Mouse (Mus musculus): ENCODE data around the gene Fcgr1.
"Not testable (repeated sequence)": the region's sequence is repeated elsewhere in the genome, so short reads cannot be mapped to it uniquely, and the experiment has no call there.

Gene Fcgr1

GRCm38 (mm10) chr3:96293787-96294186 lies at the start of gene Fcgr1:
TSS of gene Fcgr1 (minus strand) at chr3:96293969.
- no peak for DNase-seq

DNA sequence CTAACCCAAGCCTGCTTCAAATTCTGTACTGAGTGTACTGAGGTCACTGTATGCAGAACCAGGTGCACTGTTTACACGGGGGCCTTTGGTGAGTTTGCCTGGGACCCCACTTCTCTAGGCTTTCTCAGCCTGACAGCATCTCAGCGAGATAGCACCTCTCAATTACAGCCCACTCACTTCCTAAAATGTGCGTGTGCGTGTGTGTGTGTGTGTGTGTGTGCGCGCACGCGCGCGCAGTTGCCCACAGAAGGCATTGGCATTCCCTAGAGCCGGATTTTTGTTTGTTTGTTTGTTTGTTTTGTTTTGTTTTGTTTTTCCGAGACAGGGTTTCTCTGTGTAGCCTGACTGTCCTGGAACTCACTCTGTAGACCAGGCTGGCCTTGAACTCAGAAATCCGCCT lies 48.9 kb upstream of the Fcgr1 start:
- not testable (repeated sequence) for DNase-seq

DNA sequence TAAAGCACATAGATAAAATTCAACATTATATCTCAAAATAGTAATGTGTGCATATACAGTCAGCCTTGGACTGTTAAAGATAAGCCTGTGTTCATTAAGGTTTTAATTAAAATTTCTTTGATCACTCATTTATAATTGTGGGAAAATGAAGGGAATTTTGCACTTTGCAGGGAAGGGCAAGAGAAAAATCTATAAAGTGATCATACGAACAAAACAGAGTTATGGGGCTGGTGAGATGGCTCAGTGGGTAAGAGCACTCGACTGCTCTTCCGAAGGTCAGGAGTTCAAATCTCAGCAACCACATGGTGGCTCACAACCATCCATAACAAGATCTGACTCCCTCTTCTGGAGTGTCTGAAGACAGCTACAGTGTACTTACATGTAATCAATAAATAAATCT lies 48.3 kb upstream of the Fcgr1 start:
- DNase-seq: not testable (repeated sequence)

DNA sequence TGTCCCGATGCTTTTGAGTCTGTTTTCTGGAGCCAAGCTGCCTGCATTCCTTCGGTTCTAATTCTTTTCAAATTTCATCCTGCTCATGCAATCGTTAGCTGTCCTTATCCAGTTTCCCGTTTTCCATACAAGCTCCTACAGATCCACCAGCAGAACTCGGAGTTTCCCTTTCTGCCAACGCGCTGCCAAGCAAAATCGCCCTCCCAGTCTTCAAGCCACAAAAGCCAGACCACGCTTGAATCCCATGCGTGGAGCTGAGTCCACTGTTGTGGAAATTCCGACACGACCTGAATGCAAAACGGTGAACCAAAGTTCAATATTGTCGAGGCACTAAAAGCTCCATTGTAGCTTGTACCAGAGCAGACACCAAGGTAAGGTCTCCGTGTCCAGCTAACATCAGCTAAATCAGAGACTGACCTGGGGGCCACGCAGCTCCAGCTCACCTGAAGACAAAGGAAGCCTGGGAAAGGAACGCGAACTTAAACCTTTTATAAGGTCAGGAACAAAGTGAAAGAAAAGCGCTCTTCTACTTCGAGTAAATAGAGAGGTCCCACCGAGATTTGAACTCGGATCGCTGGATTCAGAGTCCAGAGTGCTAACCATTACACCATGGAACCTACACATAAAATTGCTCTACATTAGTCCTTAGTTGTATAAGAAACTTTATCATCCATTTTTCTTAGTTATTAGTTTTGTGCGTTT lies 47.0 kb upstream of the Fcgr1 start:
- DNase-seq: no peak

DNA sequence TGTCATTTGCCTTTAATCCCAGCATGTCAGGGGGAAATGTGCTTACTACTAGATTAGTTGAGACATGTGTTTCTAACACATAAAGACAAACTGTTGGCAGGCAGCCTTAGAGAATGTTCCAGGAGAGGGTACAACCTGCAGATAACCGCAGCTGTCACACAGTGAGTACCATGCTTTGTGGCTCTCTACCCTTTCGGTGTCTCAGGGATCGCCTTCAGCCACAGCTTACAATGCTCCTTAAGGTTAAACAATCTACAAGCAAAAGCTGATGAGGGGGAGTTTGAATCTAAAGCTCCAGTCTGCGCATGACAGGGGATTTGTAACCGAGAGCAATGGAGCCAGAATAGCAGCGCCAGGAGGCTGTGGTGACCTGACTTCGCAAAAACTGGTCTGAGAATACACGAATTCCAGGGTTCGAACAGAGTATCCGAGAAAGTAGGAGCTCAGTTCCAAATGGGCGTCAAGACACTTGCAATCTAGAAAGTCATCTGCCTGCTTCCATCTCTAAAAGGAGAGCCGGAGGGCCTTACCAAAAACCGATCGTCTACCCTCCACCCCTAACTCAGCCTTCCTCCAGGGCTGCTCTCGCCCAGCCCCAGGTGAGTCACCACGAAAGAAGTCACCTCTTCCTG lies 45.2 kb upstream of the Fcgr1 start:
- no peak for DNase-seq

GRCm38 (mm10) chr3:96338043-96338442 lies 44.3 kb upstream of the Fcgr1 start:
- no peak for DNase-seq

- no peak for DNase-seq
Measured at GRCm38 (mm10) chr3:96337269-96337668, 43.5 kb upstream of the Fcgr1 start.

DNA sequence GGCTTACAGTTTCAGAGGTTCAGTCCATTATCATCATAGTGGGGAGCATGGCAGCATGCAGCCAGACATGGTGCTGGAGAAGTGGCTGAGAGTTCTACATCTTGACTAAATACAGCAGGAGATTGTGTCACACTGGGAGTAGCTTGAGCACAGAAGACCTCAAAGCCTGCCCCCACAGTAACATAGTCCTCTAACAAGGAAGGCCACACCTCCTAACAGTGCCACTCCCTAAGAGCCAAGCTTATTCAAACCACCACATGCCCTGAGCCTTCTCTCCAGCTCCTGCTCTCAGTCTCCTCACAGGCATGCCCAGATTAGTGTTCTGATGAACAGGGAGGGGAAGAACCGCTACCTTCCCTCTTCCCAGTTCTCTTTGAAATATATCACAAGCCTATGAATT lies 42.9 kb upstream of the Fcgr1 start:
- no peak for DNase-seq

GRCm38 (mm10) chr3:96335591-96335990 lies 41.8 kb upstream of the Fcgr1 start:
- no peak for DNase-seq

GRCm38 (mm10) chr3:96335163-96335550 lies 41.4 kb upstream of the Fcgr1 start:
- DNase-seq: no peak

GRCm38 (mm10) chr3:96334175-96335162 lies 40.7 kb upstream of the Fcgr1 start:
- DNase-seq: no peak

DNA sequence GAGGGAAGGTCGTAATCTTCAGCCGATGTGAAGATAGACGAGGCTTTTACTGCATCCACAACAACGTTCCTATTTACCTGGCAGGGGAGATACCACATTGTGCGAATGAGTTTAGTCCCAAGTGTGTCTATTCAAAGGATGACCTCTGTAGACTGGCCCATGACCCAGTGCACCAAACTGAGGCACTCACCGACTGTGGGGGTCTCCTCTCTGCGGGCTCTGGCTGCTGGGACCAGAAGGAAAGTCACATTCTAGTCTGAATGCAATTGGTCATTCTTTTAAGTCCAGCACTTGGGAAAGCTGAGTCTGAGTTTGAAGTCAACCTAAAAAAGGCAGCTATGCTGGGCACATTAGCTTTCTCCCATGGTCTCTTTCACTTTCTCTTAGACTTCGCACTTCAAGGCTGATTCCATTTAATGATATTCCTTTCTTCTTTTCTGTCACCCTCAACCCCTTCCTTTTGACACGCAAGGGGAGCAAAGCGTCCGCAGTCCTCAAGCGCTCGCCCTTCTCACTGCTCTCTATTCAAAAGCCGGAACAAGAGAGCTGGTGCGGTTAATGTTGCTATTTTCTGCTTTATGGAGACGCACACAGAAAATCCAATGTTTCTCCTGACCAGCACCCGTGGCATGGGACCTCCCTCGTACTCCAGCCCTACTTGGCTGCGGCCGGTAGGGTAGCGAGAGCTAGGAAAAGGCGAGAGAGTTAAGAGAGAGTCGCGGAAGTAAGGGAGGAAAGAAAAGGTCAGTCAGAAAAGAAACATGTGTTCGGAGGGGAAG lies 39.8 kb upstream of the Fcgr1 start:
- no peak for DNase-seq

GRCm38 (mm10) chr3:96332631-96333395 lies 39.0 kb upstream of the Fcgr1 start:
- no peak for DNase-seq

- DNase-seq: no peak
Measured at GRCm38 (mm10) chr3:96332000-96332399, 38.2 kb upstream of the Fcgr1 start.

GRCm38 (mm10) chr3:96331438-96331837 lies 37.7 kb upstream of the Fcgr1 start:
- DNase-seq: no peak

GRCm38 (mm10) chr3:96330603-96331002 lies 36.8 kb upstream of the Fcgr1 start:
- DNase-seq: no peak

- no peak for DNase-seq
Measured at GRCm38 (mm10) chr3:96330181-96330580, 36.4 kb upstream of the Fcgr1 start.

- DNase-seq: no peak
Measured at GRCm38 (mm10) chr3:96328730-96329387, 35.1 kb upstream of the Fcgr1 start.

DNA sequence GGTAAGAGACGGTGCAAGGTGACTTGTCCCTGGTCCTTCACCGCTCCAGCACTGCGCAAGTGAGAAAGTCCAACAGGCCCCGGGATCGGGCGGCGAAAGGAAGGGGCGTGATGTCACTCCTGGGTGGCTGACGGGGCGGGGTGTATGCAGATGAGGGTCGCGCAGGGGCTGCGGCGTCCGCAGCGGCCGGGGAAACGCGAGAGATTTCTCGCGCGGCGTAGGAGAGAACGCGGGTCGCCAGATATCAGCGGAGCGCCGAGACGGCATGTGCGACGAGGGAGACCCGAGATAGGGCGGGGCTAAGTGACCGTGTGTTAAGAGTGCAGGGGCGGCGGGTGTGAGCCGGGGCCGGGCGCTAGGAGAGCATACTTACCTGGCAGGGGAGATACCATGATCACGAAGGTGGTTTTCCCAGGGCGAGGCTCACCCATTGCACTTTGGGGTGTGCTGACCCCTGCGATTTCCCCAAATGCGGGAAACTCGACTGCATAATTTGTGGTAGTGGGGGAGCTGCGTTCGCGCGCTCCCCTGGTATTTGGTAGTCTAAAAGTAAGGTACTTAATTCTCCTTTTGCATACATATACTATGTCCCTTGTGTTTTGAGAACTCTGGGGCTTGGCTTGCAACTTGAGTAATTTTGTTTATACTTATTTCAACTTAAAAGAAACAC lies 34.4 kb upstream of the Fcgr1 start:
- not testable (repeated sequence) for DNase-seq

- no peak for DNase-seq
Measured at GRCm38 (mm10) chr3:96327647-96328046, 33.9 kb upstream of the Fcgr1 start.

DNA sequence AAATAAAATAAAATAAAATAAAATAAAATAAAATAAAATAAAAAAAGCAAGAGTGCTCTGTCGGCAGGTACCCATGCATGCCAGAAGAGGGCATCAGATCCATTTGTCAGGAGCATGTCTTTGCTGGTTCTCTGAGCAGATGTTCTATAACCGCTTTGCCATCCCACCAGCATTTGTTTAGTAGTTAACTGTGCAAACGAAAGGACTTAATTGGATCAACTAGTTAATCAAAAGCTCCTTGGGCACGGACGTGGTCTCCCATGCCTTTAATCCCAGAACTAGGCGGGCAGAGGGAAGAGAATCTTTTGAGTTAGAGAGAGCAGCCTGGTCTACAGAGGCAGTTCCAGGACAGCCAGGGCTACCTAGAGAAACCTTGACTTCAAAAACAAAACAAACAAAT lies 33.4 kb upstream of the Fcgr1 start:
- peak in 1 of 2 experiments; percentile 7 for DNase-seq

All from cerebellum, adult 18-20 months (tissue).